Mouse (Mus musculus) C2C12 (cell line): ENCODE measurements around the gene 0610037L13Rik.

Experiments
- CTCF ChIP-seq: IDR thresholded peaks from one replicate; pipeline ENCODE4 v1.5.1; 2011; ENCODE audit not compliant: control insufficient read depth, insufficient read depth, insufficient read length
- MYOG ChIP-seq: IDR thresholded peaks from one replicate; pipeline ENCODE4 v1.6.1; 2011; ENCODE audit not compliant: control insufficient read depth, insufficient read length; ENCODE audit errors: extremely low read depth

DNA sequence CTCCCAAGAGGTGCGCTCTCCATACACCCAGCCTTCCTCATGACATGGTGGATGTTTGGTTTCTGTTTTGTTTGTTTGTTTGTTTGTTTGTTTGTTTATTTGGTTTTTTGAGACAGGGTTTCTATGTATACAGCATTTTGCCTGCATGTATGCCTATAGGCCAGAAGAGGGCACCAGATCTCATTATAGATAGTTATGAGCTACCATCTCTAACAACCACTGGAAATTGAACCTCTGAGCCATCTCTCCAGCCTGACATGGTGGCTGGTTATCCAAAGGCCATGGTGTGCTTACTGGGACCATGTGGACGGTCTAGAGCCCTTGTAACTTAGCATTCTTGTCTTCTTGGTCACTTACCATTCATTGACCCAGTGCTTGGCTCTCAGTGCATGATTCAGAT, 3.0 kb downstream of the 0610037L13Rik start:
- no peak for TF ChIP-seq MYOG
- TF ChIP-seq CTCF, result no peak
